Mouse (Mus musculus) heart, postnatal 0 days (tissue): Measurements from ENCODE around the gene Slc6a4. TPM values are rescaled to one million over a fixed set of nuclear protein-coding genes. Genes with fewer than 3 reads are reported as not detected.

Source experiments
- ATAC-seq: fragments of 200-750 bp; cut with Nextera tagmentation; 2 replicates; pipeline ENCODE4 v1.8.0; 2017; ENCODE audit warnings: low read depth, moderate number of reproducible peaks, moderate library complexity; ENCODE audit not compliant: insufficient read depth
- DNase-seq: peaks from one replicate; pipeline ENCODE4 v3.0.0-alpha.2; 2016; ENCODE audit warnings: low spot score
- H3K27ac ChIP-seq: fragments of 300-500 bp; sonication (generic); 2 replicates; pipeline ENCODE4 v1.5.1; 2014; ENCODE audit warnings: low read depth, mild to moderate bottlenecking
- H3K27me3 ChIP-seq: fragments of 300-500 bp; sonication (generic); 2 replicates; pipeline ENCODE4 v1.6.1; 2014; ENCODE audit warnings: low read length, mixed read lengths; ENCODE audit not compliant: control insufficient read depth, insufficient read depth
- H3K36me3 ChIP-seq: fragments of 300-500 bp; sonication (generic); replicated peaks from 2 replicates; pipeline ENCODE4 v1.6.1; 2014; ENCODE audit warnings: low read length, mixed read lengths; ENCODE audit not compliant: control insufficient read depth, insufficient read depth
- H3K4me1 ChIP-seq: fragments of 300-500 bp; sonication (generic); 2 replicates; pipeline ENCODE4 v1.6.1; 2014; ENCODE audit warnings: antibody characterized with exemption; ENCODE audit not compliant: control insufficient read depth, insufficient read depth
- H3K4me2 ChIP-seq: fragments of 300-500 bp; sonication (generic); 2 replicates; pipeline ENCODE4 v1.6.1; 2014; ENCODE audit warnings: low read depth, mild to moderate bottlenecking, low read length, moderate library complexity
- H3K4me3 ChIP-seq: fragments of 300-500 bp; sonication (generic); 2 replicates; pipeline ENCODE4 v1.5.1; 2014; ENCODE audit warnings: low read depth, low read length
- H3K9ac ChIP-seq: fragments of 300-500 bp; sonication (generic); replicated peaks from 2 replicates; pipeline ENCODE4 v1.6.1; 2014; ENCODE audit warnings: low read depth, low read length, mixed read lengths
- H3K9me3 ChIP-seq: fragments of 300-500 bp; sonication (generic); replicated peaks from 2 replicates; pipeline ENCODE4 v1.6.1; 2016; ENCODE audit warnings: low read length; ENCODE audit not compliant: control insufficient read depth
- CTCF ChIP-seq: IDR thresholded peaks from 2 replicates; pipeline ENCODE4 v1.5.1; 2016; ENCODE audit warnings: antibody characterized with exemption, control low read depth, low read depth
- EP300 ChIP-seq: IDR thresholded peaks from 2 replicates; pipeline ENCODE4 v1.6.1; 2016; ENCODE audit warnings: antibody characterized with exemption, low read depth
- WGBS: fragments of 180-500 bp; shearing (Covaris S2); extraction: QIAGEN DNeasy Blood & Tissue Kit; methylation state at CpG from one replicate; pipeline ENCODE4 v1.1.7; 2014; 5-methylcytosine and 5-hydroxymethylcytosine counted together
- polyA plus RNA-seq: library from polyadenylated mRNA; unstranded; fragments of >200 nt; fragmentation: Nextera tagmentation; extraction: Ambion mirVana; gene quantifications from 2 replicates; pipeline ENCODE4 v1.2.1, GENCODE M21; 2015
- total RNA-seq: library from RNA; depleted of rRNA; stranded (reverse); fragments of >200 nt; gene quantifications from 2 replicates; pipeline ENCODE4 v1.2.3, GENCODE M21; 2014; ENCODE audit warnings: low replicate concordance

Slc6a4 gene
- total and polyA plus RNA-seq, 2 experiments from 2014 or later, result 0.71 to 1.4 TPM

GRCm38 (mm10) chr11:77005881-77006280 lies 7.5 kb downstream of the Slc6a4 start:
- no peak for ATAC-seq
- Histone ChIP-seq H3K9me3 (no peaks in the 10 kb centered on the region), H3K4me2 (no peak overlapping the region), H3K9ac (no peak overlapping the region), H3K36me3 (no peaks in the 10 kb centered on the region), H3K4me3 (no peak overlapping the region), H3K27ac (no peak overlapping the region), H3K27me3 (peaks cover 10% of the 10 kb centered on the region), H3K4me1 (0 out of 2 replicates have a peak, but pooled peaks cover 5% of the 10 kb centered on the region)
- TF ChIP-seq CTCF (no peak), EP300 (no peak)
- WGBS, result 59% methylated on average over 4 of the region's 4 CpGs
- DNase-seq, result no peak

GRCm38 (mm10) chr11:77006616-77007015 lies 8.2 kb downstream of the Slc6a4 start:
- peaks cover 4% of the 10 kb centered on the region for H3K27me3 ChIP-seq
- H3K4me3 ChIP-seq, result no peak overlapping the region
- no peak for TF ChIP-seq CTCF
- no peak for TF ChIP-seq EP300
- H3K9me3 ChIP-seq, result no peaks in the 10 kb centered on the region
- no peak overlapping the region for H3K27ac ChIP-seq
- H3K4me1 ChIP-seq, result 0 out of 2 replicates have a peak, but pooled peaks cover 5% of the 10 kb centered on the region
- no peak overlapping the region for H3K9ac ChIP-seq
- ATAC-seq, result no peak
- H3K36me3 ChIP-seq, result no peaks in the 10 kb centered on the region
- DNase-seq, result no peak
- H3K4me2 ChIP-seq, result no peak overlapping the region
- WGBS, result 20% methylated on average over 6 of the region's 6 CpGs

GRCm38 (mm10) chr11:77009069-77010025 lies 10.9 kb downstream of the Slc6a4 start:
- TF ChIP-seq CTCF (no peak), EP300 (no peak)
- 48% methylated on average over 16 of the region's 16 CpGs for WGBS
- Histone ChIP-seq H3K4me3 (no peak overlapping the region), H3K4me2 (no peak overlapping the region), H3K27ac (no peak overlapping the region), H3K9me3 (no peaks in the 10 kb centered on the region), H3K36me3 (no peaks in the 10 kb centered on the region), H3K4me1 (0 out of 2 replicates have a peak, but pooled peaks cover 5% of the 10 kb centered on the region), H3K9ac (no peak overlapping the region), H3K27me3 (no peaks in the 10 kb centered on the region)
- ATAC-seq (no peak), DNase-seq (no peak)

GRCm38 (mm10) chr11:77010762-77011475 lies 12.5 kb downstream of the Slc6a4 start:
- H3K36me3 ChIP-seq, result no peaks in the 10 kb centered on the region
- H3K4me2 ChIP-seq, result no peak overlapping the region
- no peak overlapping the region for H3K9ac ChIP-seq
- no peak overlapping the region for H3K27ac ChIP-seq
- no peak overlapping the region for H3K4me3 ChIP-seq
- TF ChIP-seq EP300, result no peak
- no peak for TF ChIP-seq CTCF
- 0 out of 2 replicates have a peak, but pooled peaks cover 5% of the 10 kb centered on the region for H3K4me1 ChIP-seq
- WGBS, result 72% methylated on average over 10 of the region's 10 CpGs
- no peaks in the 10 kb centered on the region for H3K9me3 ChIP-seq
- no peak for DNase-seq
- H3K27me3 ChIP-seq, result no peaks in the 10 kb centered on the region
- ATAC-seq, result no peak

DNA sequence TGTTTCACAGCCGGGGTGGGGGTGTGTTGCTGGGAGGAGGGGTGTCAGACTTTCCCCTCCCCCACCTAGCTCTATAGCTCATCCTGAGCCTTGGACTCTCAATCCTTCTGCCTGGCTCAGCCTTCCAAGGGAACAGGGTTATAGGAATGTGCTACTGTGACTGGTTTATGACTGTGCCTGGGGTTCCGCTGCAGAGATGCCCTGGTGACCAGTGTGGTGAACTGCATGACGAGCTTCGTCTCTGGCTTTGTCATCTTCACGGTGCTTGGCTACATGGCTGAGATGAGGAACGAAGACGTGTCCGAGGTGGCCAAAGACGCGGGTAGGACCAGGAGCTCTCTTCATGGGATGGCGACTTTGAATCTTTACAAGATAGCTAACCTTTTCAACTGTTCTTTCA lies 19.6 kb downstream of the Slc6a4 start:
- Histone ChIP-seq H3K4me2 (no peak overlapping the region), H3K9me3 (no peaks in the 10 kb centered on the region), H3K4me3 (no peak overlapping the region), H3K27me3 (no peaks in the 10 kb centered on the region), H3K4me1 (no peaks in the 10 kb centered on the region), H3K36me3 (no peaks in the 10 kb centered on the region), H3K9ac (no peak overlapping the region), H3K27ac (no peak overlapping the region)
- no peak for TF ChIP-seq EP300
- TF ChIP-seq CTCF, result no peak
- 68% methylated on average over 11 of the region's 11 CpGs for WGBS
- no peak for DNase-seq
- no peak for ATAC-seq
